24 mouse cellular contexts compared by ENCODE assay signal in the genomic region with DNA sequence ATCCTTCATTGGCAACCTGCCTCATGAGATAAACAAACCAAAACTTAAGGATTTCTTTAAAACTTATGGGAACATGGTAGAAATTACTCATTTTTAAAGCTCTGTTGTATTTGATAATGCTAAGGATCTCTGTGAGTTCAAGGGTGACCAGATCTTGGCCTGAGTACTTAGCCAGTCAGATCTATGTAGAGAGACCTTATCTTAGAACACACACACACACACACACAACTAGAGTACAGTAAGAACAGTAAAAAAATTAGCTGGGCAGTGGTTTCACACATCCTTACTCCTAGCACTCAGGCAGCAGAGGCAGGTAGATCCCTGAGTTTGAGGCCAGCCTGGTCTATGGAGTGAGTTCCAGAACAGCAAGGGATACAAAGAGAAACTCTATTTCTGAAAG.
"Had no signal": no experiment of that assay in that cellular context is flagged by ENCODE, and none has a peak within 500 bp of the region (broad histone marks: within the 10 kb centered on the region; RNA-seq: fewer than 3 reads in every experiment).

No protein-coding gene starts in this region.

- H3K4me3 ChIP-seq: gastrocnemius, adult 2 months; heart, embryonic 10.5 days; heart, embryonic 12.5 days; hindbrain, embryonic 10.5 days; hindbrain, embryonic 12.5 days; intestine, embryonic 15.5 days; layer of hippocampus, adult 2 months; left cerebral cortex, adult 2 months; limb, embryonic 13.5 days; limb, embryonic 15.5 days had no signal

- H3K4me2 ChIP-seq: heart, embryonic 12.5 days; hindbrain, embryonic 12.5 days; hindbrain, embryonic 14.5 days; intestine, embryonic 15.5 days; limb, embryonic 13.5 days; limb, embryonic 15.5 days had no signal

- H3K9ac ChIP-seq: heart, embryonic 12.5 days; hindbrain, embryonic 12.5 days; hindbrain, embryonic 14.5 days; intestine, embryonic 15.5 days; limb, embryonic 13.5 days; limb, embryonic 15.5 days had no signal

- H3K27me3 ChIP-seq: heart, embryonic 12.5 days; hindbrain, embryonic 12.5 days; intestine, embryonic 15.5 days; limb, embryonic 13.5 days; limb, embryonic 15.5 days had no signal

- H3K9me3 ChIP-seq: heart, embryonic 10.5 days; heart, embryonic 12.5 days; hindbrain, embryonic 10.5 days; hindbrain, embryonic 12.5 days; intestine, embryonic 15.5 days; limb, embryonic 15.5 days had no signal

- H3K36me3 ChIP-seq: intestine, embryonic 15.5 days; limb, embryonic 15.5 days had no signal

- H3K4me1 ChIP-seq: heart, embryonic 10.5 days; heart, embryonic 12.5 days; hindbrain, embryonic 10.5 days; hindbrain, embryonic 12.5 days; intestine, embryonic 15.5 days; limb, embryonic 13.5 days; limb, embryonic 15.5 days had no signal

- ATAC-seq: hindbrain, embryonic 16.5 days; inflammation-experienced regulatory T-cells, adult 6 months; intestine, embryonic 15.5 days; intestine, postnatal 0 days had no signal

- DNase-seq: gastrocnemius, adult 2 months; gastrocnemius, postnatal 10 days; gastrocnemius, postnatal 25 days; heart, adult 18-20 months; heart, postnatal 10 days; heart, postnatal 4 days; kidney, adult 18-20 months; kidney, adult 8-10 months; kidney, postnatal 10 days; kidney, postnatal 25 days; kidney, postnatal 4 days had no signal

- H3K27ac ChIP-seq: gastrocnemius, adult 2 months; heart, embryonic 10.5 days; hindbrain, embryonic 10.5 days; hindbrain, embryonic 12.5 days; hindbrain, embryonic 14.5 days; intestine, embryonic 15.5 days; layer of hippocampus, adult 2 months; left cerebral cortex, adult 2 months; limb, embryonic 13.5 days; limb, embryonic 15.5 days had no signal
